Mouse (Mus musculus): ENCODE results near the gene Gm9857. TPM values are rescaled to one million over a fixed set of nuclear protein-coding genes. Genes with fewer than 3 reads are reported as not detected.

Gm9857 gene
- polyA plus RNA-seq (2014; fragmentation: Nextera tagmentation; extraction: Ambion mirVana) = not detected in 2 replicates

GRCm38 (mm10) chr3:108940001-108940633 is at the start of gene Gm9857:
Gm9857 (minus strand) TSS chr3:108940445.
- Histone ChIP-seq H3K27ac (ENCODE audit: low read depth, low read length) (no peak within 1 kb of the TSS), H3K27me3 (replicated peaks; ENCODE audit: control insufficient read depth, insufficient read depth, low read length) (no peaks in the 10 kb centered on the region; the same call in none of the 2 replicates), H3K4me3 (ENCODE audit: low read depth, low read length) (peak within 1 kb of the TSS; percentile 32), H3K36me3 (ENCODE audit: control insufficient read depth, insufficient read depth, low read length) (no peaks in the 10 kb centered on the region), H3K4me2 (peak within 1 kb of the TSS; percentile 66), H3K4me1 (replicated peaks; ENCODE audit: control insufficient read depth, insufficient read depth, low read length) (no peaks in the 10 kb centered on the region), H3K9me3 (ENCODE audit: control insufficient read depth, low read length) (no peaks in the 10 kb centered on the region), H3K9ac (ENCODE audit: low read depth, low read length) (peak within 1 kb of the TSS; percentile 26; the same call in 1 of the 2 replicates)
- 51% methylated on average over 41 of the region's 59 CpGs for WGBS
- ATAC-seq (replicated peaks; ENCODE audit: low FRiP score) (peak; percentile 29), DNase-seq (ENCODE audit: low spot score) (no peak)

- Histone ChIP-seq H3K36me3 (ENCODE audit: control insufficient read depth, insufficient read depth, low read length) (peaks cover 2% of the 10 kb centered on the region; the same call in 1 of the 2 replicates), H3K4me2 (no peak overlapping the region), H3K4me1 (replicated peaks; ENCODE audit: control insufficient read depth, insufficient read depth, low read length) (peaks cover 8% of the 10 kb centered on the region; the same call in 1 of the 2 replicates), H3K9ac (ENCODE audit: low read depth, low read length) (no peak overlapping the region), H3K27me3 (replicated peaks; ENCODE audit: control insufficient read depth, insufficient read depth, low read length) (no peaks in the 10 kb centered on the region), H3K27ac (ENCODE audit: low read depth, low read length) (no peak overlapping the region), H3K9me3 (ENCODE audit: control insufficient read depth, low read length) (no peaks in the 10 kb centered on the region), H3K4me3 (ENCODE audit: low read depth, low read length) (no peak overlapping the region)
- DNase-seq (ENCODE audit: low spot score) = no peak
- WGBS = 74% methylated on average over 12 of the region's 12 CpGs
- ATAC-seq (replicated peaks; ENCODE audit: low FRiP score) = no peak
Measured at GRCm38 (mm10) chr3:108987009-108987659, 46.9 kb upstream of the Gm9857 start.

- H3K4me3 ChIP-seq (ENCODE audit: low read depth, low read length) = no peak overlapping the region
- H3K9me3 ChIP-seq (ENCODE audit: control insufficient read depth, low read length) = no peaks in the 10 kb centered on the region
- H3K36me3 ChIP-seq (ENCODE audit: control insufficient read depth, insufficient read depth, low read length) = no peaks in the 10 kb centered on the region
- DNase-seq (ENCODE audit: low spot score) (no peak), ATAC-seq (replicated peaks; ENCODE audit: low FRiP score) (no peak)
- peaks cover 8% of the 10 kb centered on the region; the same call in 1 of the 2 replicates for H3K4me1 ChIP-seq (replicated peaks; ENCODE audit: control insufficient read depth, insufficient read depth, low read length)
- H3K9ac ChIP-seq (ENCODE audit: low read depth, low read length) = no peak overlapping the region
- no peak overlapping the region for H3K4me2 ChIP-seq
- WGBS = 53% methylated on average over 1 of the region's 1 CpGs
- no peaks in the 10 kb centered on the region for H3K27me3 ChIP-seq (replicated peaks; ENCODE audit: control insufficient read depth, insufficient read depth, low read length)
- no peak overlapping the region for H3K27ac ChIP-seq (ENCODE audit: low read depth, low read length)
Measured at GRCm38 (mm10) chr3:108986534-108986933, 46.3 kb upstream of the Gm9857 start.

- no peaks in the 10 kb centered on the region for H3K9me3 ChIP-seq (ENCODE audit: control insufficient read depth, low read length)
- no peak overlapping the region for H3K4me3 ChIP-seq (ENCODE audit: low read depth, low read length)
- no peak for DNase-seq (ENCODE audit: low spot score)
- no peak overlapping the region for H3K4me2 ChIP-seq
- 28% methylated on average over 5 of the region's 5 CpGs for WGBS
- H3K36me3 ChIP-seq (ENCODE audit: control insufficient read depth, insufficient read depth, low read length) = no peaks in the 10 kb centered on the region; the same call in 1 of the 2 replicates
- peaks cover 8% of the 10 kb centered on the region; the same call in 1 of the 2 replicates for H3K4me1 ChIP-seq (replicated peaks; ENCODE audit: control insufficient read depth, insufficient read depth, low read length)
- H3K27me3 ChIP-seq (replicated peaks; ENCODE audit: control insufficient read depth, insufficient read depth, low read length) = no peaks in the 10 kb centered on the region
- H3K9ac ChIP-seq (ENCODE audit: low read depth, low read length) = no peak overlapping the region
- peak; percentile 82 for ATAC-seq (replicated peaks; ENCODE audit: low FRiP score)
- H3K27ac ChIP-seq (ENCODE audit: low read depth, low read length) = no peak overlapping the region
Measured at GRCm38 (mm10) chr3:108983989-108984388, 43.7 kb upstream of the Gm9857 start.

- H3K36me3 ChIP-seq (ENCODE audit: control insufficient read depth, insufficient read depth, low read length) = peaks cover 3% of the 10 kb centered on the region
- H3K27me3 ChIP-seq (replicated peaks; ENCODE audit: control insufficient read depth, insufficient read depth, low read length) = no peaks in the 10 kb centered on the region
- no peak overlapping the region for H3K4me3 ChIP-seq (ENCODE audit: low read depth, low read length)
- H3K4me1 ChIP-seq (replicated peaks; ENCODE audit: control insufficient read depth, insufficient read depth, low read length) = peaks cover 8% of the 10 kb centered on the region; the same call in 1 of the 2 replicates
- H3K9me3 ChIP-seq (ENCODE audit: control insufficient read depth, low read length) = no peaks in the 10 kb centered on the region
- H3K4me2 ChIP-seq = no peak overlapping the region
- H3K9ac ChIP-seq (ENCODE audit: low read depth, low read length) = no peak overlapping the region
- H3K27ac ChIP-seq (ENCODE audit: low read depth, low read length) = no peak overlapping the region
- DNase-seq (ENCODE audit: low spot score) = no peak
- 71% methylated on average over 6 of the region's 6 CpGs for WGBS
- ATAC-seq (replicated peaks; ENCODE audit: low FRiP score) = no peak
Measured at GRCm38 (mm10) chr3:108981946-108982345, 41.7 kb upstream of the Gm9857 start.

GRCm38 (mm10) chr3:108977340-108978030 is 37.2 kb upstream of the Gm9857 start:
- ATAC-seq (replicated peaks; ENCODE audit: low FRiP score) = no peak
- DNase-seq (ENCODE audit: low spot score) = no peak
- H3K4me1 ChIP-seq (replicated peaks; ENCODE audit: control insufficient read depth, insufficient read depth, low read length) = peaks cover 6% of the 10 kb centered on the region
- no peak overlapping the region for H3K4me3 ChIP-seq (ENCODE audit: low read depth, low read length)
- no peaks in the 10 kb centered on the region for H3K27me3 ChIP-seq (replicated peaks; ENCODE audit: control insufficient read depth, insufficient read depth, low read length)
- H3K4me2 ChIP-seq = no peak overlapping the region
- no peak overlapping the region for H3K27ac ChIP-seq (ENCODE audit: low read depth, low read length)
- H3K9me3 ChIP-seq (ENCODE audit: control insufficient read depth, low read length) = no peaks in the 10 kb centered on the region
- WGBS = 89% methylated on average over 13 of the region's 13 CpGs
- peaks cover 3% of the 10 kb centered on the region for H3K36me3 ChIP-seq (ENCODE audit: control insufficient read depth, insufficient read depth, low read length)
- H3K9ac ChIP-seq (ENCODE audit: low read depth, low read length) = no peak overlapping the region

- H3K4me1 ChIP-seq (replicated peaks; ENCODE audit: control insufficient read depth, insufficient read depth, low read length) = peaks cover 4% of the 10 kb centered on the region; the same call in 1 of the 2 replicates
- H3K4me3 ChIP-seq (ENCODE audit: low read depth, low read length) = no peak overlapping the region
- no peak overlapping the region for H3K27ac ChIP-seq (ENCODE audit: low read depth, low read length)
- peaks cover 3% of the 10 kb centered on the region; the same call in 1 of the 2 replicates for H3K36me3 ChIP-seq (ENCODE audit: control insufficient read depth, insufficient read depth, low read length)
- WGBS = 82% methylated on average over 15 of the region's 15 CpGs
- no peak for DNase-seq (ENCODE audit: low spot score)
- ATAC-seq (replicated peaks; ENCODE audit: low FRiP score) = no peak
- H3K27me3 ChIP-seq (replicated peaks; ENCODE audit: control insufficient read depth, insufficient read depth, low read length) = no peaks in the 10 kb centered on the region
- no peak overlapping the region for H3K9ac ChIP-seq (ENCODE audit: low read depth, low read length)
- no peaks in the 10 kb centered on the region for H3K9me3 ChIP-seq (ENCODE audit: control insufficient read depth, low read length)
- H3K4me2 ChIP-seq = peak overlapping the region; percentile 37; the same call in 1 of the 2 replicates
Measured at GRCm38 (mm10) chr3:108974920-108975485, 34.8 kb upstream of the Gm9857 start.

- no peak for DNase-seq (ENCODE audit: low spot score)
- peaks cover 3% of the 10 kb centered on the region; the same call in 1 of the 2 replicates for H3K36me3 ChIP-seq (ENCODE audit: control insufficient read depth, insufficient read depth, low read length)
- H3K4me2 ChIP-seq = peak overlapping the region; percentile 37
- 57% methylated on average over 13 of the region's 13 CpGs for WGBS
- ATAC-seq (replicated peaks; ENCODE audit: low FRiP score) = peak; percentile 74
- H3K4me3 ChIP-seq (ENCODE audit: low read depth, low read length) = no peak overlapping the region
- H3K9me3 ChIP-seq (ENCODE audit: control insufficient read depth, low read length) = no peaks in the 10 kb centered on the region
- H3K27ac ChIP-seq (ENCODE audit: low read depth, low read length) = no peak overlapping the region; the same call in 1 of the 2 replicates
- peaks cover 4% of the 10 kb centered on the region; the same call in 1 of the 2 replicates for H3K4me1 ChIP-seq (replicated peaks; ENCODE audit: control insufficient read depth, insufficient read depth, low read length)
- H3K9ac ChIP-seq (ENCODE audit: low read depth, low read length) = no peak overlapping the region
- H3K27me3 ChIP-seq (replicated peaks; ENCODE audit: control insufficient read depth, insufficient read depth, low read length) = no peaks in the 10 kb centered on the region
Measured at GRCm38 (mm10) chr3:108973980-108974660, 33.9 kb upstream of the Gm9857 start.

Measured in liver, embryonic 11.5 days (tissue).